Mouse (Mus musculus): ENCODE results near the gene Slc16a11.
"Not testable (repeated sequence)": the region's sequence is repeated elsewhere in the genome, so short reads cannot be mapped to it uniquely, and the experiment has no call there.

The Slc16a11 gene

GRCm38 (mm10) chr11:70212423-70212822 lies at the start of gene Slc16a11:
Gene Slc16a11 (plus strand): TSS chr11:70212752.
- H3K27me3 ChIP-seq (ENCODE audit: insufficient read depth, low read length), result peaks cover 52% of the 10 kb centered on the region
- H3K4me1 ChIP-seq (replicated peaks; ENCODE audit: low read depth, low read length), result peaks cover 49% of the 10 kb centered on the region
- no peaks in the 10 kb centered on the region for H3K9me3 ChIP-seq (ENCODE audit: low read length)
- H3K4me3 ChIP-seq (replicated peaks; ENCODE audit: low read length), result peak within 1 kb of the TSS; percentile 74
- TF ChIP-seq POU5F1 (IDR thresholded peaks at IDR 0.05; ENCODE audit: borderline replicate concordance, low read length), result no peak
- no peak for TF ChIP-seq NANOG (IDR thresholded peaks at IDR 0.05; ENCODE audit: borderline replicate concordance, low read length)
- no peak for TF ChIP-seq CTCF (conservative IDR thresholded peaks at IDR 0.05; ENCODE audit: low read length)
- H3K36me3 ChIP-seq (ENCODE audit: insufficient read depth, low read length), result peaks cover 10% of the 10 kb centered on the region

- Histone ChIP-seq H3K36me3 (ENCODE audit: insufficient read depth, low read length) (no peaks in the 10 kb centered on the region), H3K9me3 (ENCODE audit: low read length) (no peaks in the 10 kb centered on the region), H3K27me3 (ENCODE audit: insufficient read depth, low read length) (peaks cover 20% of the 10 kb centered on the region), H3K4me3 (replicated peaks; ENCODE audit: low read length) (no peak overlapping the region), H3K4me1 (replicated peaks; ENCODE audit: low read depth, low read length) (no peaks in the 10 kb centered on the region)
- TF ChIP-seq POU5F1 (IDR thresholded peaks at IDR 0.05; ENCODE audit: borderline replicate concordance, low read length), result no peak
- TF ChIP-seq NANOG (IDR thresholded peaks at IDR 0.05; ENCODE audit: borderline replicate concordance, low read length), result no peak
- TF ChIP-seq CTCF (conservative IDR thresholded peaks at IDR 0.05; ENCODE audit: low read length), result no peak
These were observed 46.3 kb upstream of the Slc16a11 start for GRCm38 (mm10) chr11:70165972-70166921.

GRCm38 (mm10) chr11:70168136-70168535 lies 44.4 kb upstream of the Slc16a11 start:
- peaks cover 19% of the 10 kb centered on the region for H3K27me3 ChIP-seq (ENCODE audit: insufficient read depth, low read length)
- no peak overlapping the region for H3K4me3 ChIP-seq (replicated peaks; ENCODE audit: low read length)
- H3K4me1 ChIP-seq (replicated peaks; ENCODE audit: low read depth, low read length), result no peaks in the 10 kb centered on the region
- no peaks in the 10 kb centered on the region for H3K9me3 ChIP-seq (ENCODE audit: low read length)
- H3K36me3 ChIP-seq (ENCODE audit: insufficient read depth, low read length), result no peaks in the 10 kb centered on the region
- TF ChIP-seq NANOG (IDR thresholded peaks at IDR 0.05; ENCODE audit: borderline replicate concordance, low read length) (no peak), POU5F1 (IDR thresholded peaks at IDR 0.05; ENCODE audit: borderline replicate concordance, low read length) (no peak), CTCF (conservative IDR thresholded peaks at IDR 0.05; ENCODE audit: low read length) (no peak)

- peaks cover 18% of the 10 kb centered on the region for H3K27me3 ChIP-seq (ENCODE audit: insufficient read depth, low read length)
- H3K36me3 ChIP-seq (ENCODE audit: insufficient read depth, low read length); H3K4me3 ChIP-seq (replicated peaks; ENCODE audit: low read length); H3K9me3 ChIP-seq (ENCODE audit: low read length); H3K4me1 ChIP-seq (replicated peaks; ENCODE audit: low read depth, low read length): not testable (repeated sequence)
These were observed 43.1 kb upstream of the Slc16a11 start for GRCm38 (mm10) chr11:70169471-70169870.

GRCm38 (mm10) chr11:70170291-70170690 lies 42.3 kb upstream of the Slc16a11 start:
- peaks cover 14% of the 10 kb centered on the region for H3K27me3 ChIP-seq (ENCODE audit: insufficient read depth, low read length)
- H3K9me3 ChIP-seq (ENCODE audit: low read length), result no peaks in the 10 kb centered on the region
- H3K4me1 ChIP-seq (replicated peaks; ENCODE audit: low read depth, low read length), result no peaks in the 10 kb centered on the region
- no peak overlapping the region for H3K4me3 ChIP-seq (replicated peaks; ENCODE audit: low read length)
- H3K36me3 ChIP-seq (ENCODE audit: insufficient read depth, low read length), result no peaks in the 10 kb centered on the region
- TF ChIP-seq NANOG (IDR thresholded peaks at IDR 0.05; ENCODE audit: borderline replicate concordance, low read length) (no peak), POU5F1 (IDR thresholded peaks at IDR 0.05; ENCODE audit: borderline replicate concordance, low read length) (no peak), CTCF (conservative IDR thresholded peaks at IDR 0.05; ENCODE audit: low read length) (no peak)

GRCm38 (mm10) chr11:70171181-70171580 lies 41.4 kb upstream of the Slc16a11 start:
- H3K9me3 ChIP-seq (ENCODE audit: low read length), result no peaks in the 10 kb centered on the region
- H3K27me3 ChIP-seq (ENCODE audit: insufficient read depth, low read length), result peaks cover 10% of the 10 kb centered on the region
- no peaks in the 10 kb centered on the region for H3K36me3 ChIP-seq (ENCODE audit: insufficient read depth, low read length)
- no peak overlapping the region for H3K4me3 ChIP-seq (replicated peaks; ENCODE audit: low read length)
- TF ChIP-seq NANOG (IDR thresholded peaks at IDR 0.05; ENCODE audit: borderline replicate concordance, low read length), result no peak
- no peaks in the 10 kb centered on the region for H3K4me1 ChIP-seq (replicated peaks; ENCODE audit: low read depth, low read length)

GRCm38 (mm10) chr11:70171847-70172246 lies 40.7 kb upstream of the Slc16a11 start:
- no peaks in the 10 kb centered on the region for H3K4me1 ChIP-seq (replicated peaks; ENCODE audit: low read depth, low read length)
- no peaks in the 10 kb centered on the region for H3K9me3 ChIP-seq (ENCODE audit: low read length)
- TF ChIP-seq CTCF (conservative IDR thresholded peaks at IDR 0.05; ENCODE audit: low read length) (peak; percentile 76), NANOG (IDR thresholded peaks at IDR 0.05; ENCODE audit: borderline replicate concordance, low read length) (no peak)
- H3K27me3 ChIP-seq (ENCODE audit: insufficient read depth, low read length), result peaks cover 13% of the 10 kb centered on the region
- H3K4me3 ChIP-seq (replicated peaks; ENCODE audit: low read length), result no peak overlapping the region
- H3K36me3 ChIP-seq (ENCODE audit: insufficient read depth, low read length), result no peaks in the 10 kb centered on the region

- peaks cover 13% of the 10 kb centered on the region for H3K27me3 ChIP-seq (ENCODE audit: insufficient read depth, low read length)
- no peaks in the 10 kb centered on the region for H3K4me1 ChIP-seq (replicated peaks; ENCODE audit: low read depth, low read length)
- H3K36me3 ChIP-seq (ENCODE audit: insufficient read depth, low read length), result no peaks in the 10 kb centered on the region
- TF ChIP-seq NANOG (IDR thresholded peaks at IDR 0.05; ENCODE audit: borderline replicate concordance, low read length) (no peak), POU5F1 (IDR thresholded peaks at IDR 0.05; ENCODE audit: borderline replicate concordance, low read length) (no peak), CTCF (conservative IDR thresholded peaks at IDR 0.05; ENCODE audit: low read length) (peak; percentile 72)
- H3K9me3 ChIP-seq (ENCODE audit: low read length), result no peaks in the 10 kb centered on the region
- no peak overlapping the region for H3K4me3 ChIP-seq (replicated peaks; ENCODE audit: low read length)
These were observed 40.3 kb upstream of the Slc16a11 start for GRCm38 (mm10) chr11:70172298-70172697.

- Histone ChIP-seq H3K4me1 (replicated peaks; ENCODE audit: low read depth, low read length) (no peaks in the 10 kb centered on the region), H3K36me3 (ENCODE audit: insufficient read depth, low read length) (no peaks in the 10 kb centered on the region), H3K27me3 (ENCODE audit: insufficient read depth, low read length) (peaks cover 3% of the 10 kb centered on the region; the same call in 1 of the 2 replicates), H3K9me3 (ENCODE audit: low read length) (no peaks in the 10 kb centered on the region), H3K4me3 (replicated peaks; ENCODE audit: low read length) (no peak overlapping the region)
- TF ChIP-seq NANOG (IDR thresholded peaks at IDR 0.05; ENCODE audit: borderline replicate concordance, low read length), result no peak
- no peak for TF ChIP-seq CTCF (conservative IDR thresholded peaks at IDR 0.05; ENCODE audit: low read length)
- TF ChIP-seq POU5F1 (IDR thresholded peaks at IDR 0.05; ENCODE audit: borderline replicate concordance, low read length), result no peak
These were observed 38.1 kb upstream of the Slc16a11 start for GRCm38 (mm10) chr11:70174491-70174890.
